Mouse (Mus musculus) G1E-ER4 (cell line): ENCODE results near the gene Grik4. TPM values are rescaled to one million over a fixed set of nuclear protein-coding genes. Genes with fewer than 3 reads are reported as not detected.

Source experiments
- GATA1 ChIP-seq: IDR thresholded peaks from one replicate; pipeline ENCODE4 v1.8.0; 2012; ENCODE audit warnings: low read length, inconsistent platforms
- polyA plus RNA-seq: library from polyadenylated mRNA; stranded (reverse); fragments of >175 nt; gene quantifications from 2 replicates; pipeline ENCODE4 v1.2.3, GENCODE M21; 2012

The Grik4 gene
- polyA plus RNA-seq, 1 experiment: not detected

GRCm38 (mm10) chr9:42848061-42848460 lies 96.2 kb downstream of the Grik4 start:
- TF ChIP-seq GATA1: no peak

DNA sequence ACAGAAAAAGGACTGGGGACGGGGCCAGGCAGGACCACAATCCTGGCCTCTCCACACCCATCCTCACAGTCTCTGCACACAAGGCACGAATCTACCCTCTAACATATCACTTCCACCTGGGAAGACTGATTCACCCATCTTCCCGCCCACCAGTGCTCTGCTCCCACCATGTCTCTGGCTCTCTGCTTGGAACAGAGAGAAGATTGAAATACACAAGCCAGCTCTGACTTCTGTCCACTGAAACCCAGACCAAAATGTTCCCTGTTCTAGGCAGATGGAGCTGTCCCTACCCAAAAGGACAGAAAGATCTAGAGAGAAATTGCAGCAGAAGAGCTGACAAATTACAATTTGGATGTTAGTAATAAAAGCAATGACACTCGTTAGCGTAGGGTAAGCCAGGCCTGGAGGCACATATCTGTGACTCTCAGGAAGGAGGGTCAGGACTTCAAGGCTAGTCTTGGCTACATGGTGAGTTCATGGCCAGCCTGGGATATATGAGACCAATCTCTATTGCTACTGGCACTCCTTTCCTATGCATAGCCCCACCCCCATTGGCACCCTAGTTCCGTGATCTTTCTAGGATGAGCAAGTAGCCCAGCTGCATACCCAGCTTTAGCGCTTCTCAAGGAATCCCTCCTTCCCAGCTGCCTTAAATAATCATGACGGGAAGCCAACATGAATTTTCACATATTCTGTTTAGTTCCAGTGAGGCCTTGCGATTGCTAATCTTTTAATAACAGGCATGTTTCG lies 97.4 kb downstream of the Grik4 start:
- no peak for TF ChIP-seq GATA1

DNA sequence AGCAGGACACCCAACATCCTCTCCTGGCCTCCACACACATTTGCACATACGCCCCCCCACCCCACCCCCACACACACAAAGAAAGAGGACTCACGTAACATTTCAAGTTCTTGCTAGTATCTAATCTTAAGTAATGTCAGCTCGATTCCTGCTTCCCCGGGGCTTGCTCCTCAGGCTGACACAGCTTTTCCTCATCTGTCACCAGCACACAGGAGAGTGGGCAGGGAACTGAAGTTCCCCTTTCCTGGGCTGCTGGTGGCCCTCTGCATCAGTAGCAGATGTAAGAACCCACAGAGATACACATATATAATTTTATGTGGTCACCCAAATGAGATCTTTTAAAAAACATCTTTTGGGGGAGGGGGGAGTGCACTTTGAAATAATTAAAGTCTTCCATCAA lies 98.2 kb downstream of the Grik4 start:
- TF ChIP-seq GATA1: no peak

- TF ChIP-seq GATA1: no peak
These were observed 100.0 kb downstream of the Grik4 start for GRCm38 (mm10) chr9:42844301-42844700.

GRCm38 (mm10) chr9:42838299-42838698 lies 106.0 kb downstream of the Grik4 start:
- TF ChIP-seq GATA1: no peak

DNA sequence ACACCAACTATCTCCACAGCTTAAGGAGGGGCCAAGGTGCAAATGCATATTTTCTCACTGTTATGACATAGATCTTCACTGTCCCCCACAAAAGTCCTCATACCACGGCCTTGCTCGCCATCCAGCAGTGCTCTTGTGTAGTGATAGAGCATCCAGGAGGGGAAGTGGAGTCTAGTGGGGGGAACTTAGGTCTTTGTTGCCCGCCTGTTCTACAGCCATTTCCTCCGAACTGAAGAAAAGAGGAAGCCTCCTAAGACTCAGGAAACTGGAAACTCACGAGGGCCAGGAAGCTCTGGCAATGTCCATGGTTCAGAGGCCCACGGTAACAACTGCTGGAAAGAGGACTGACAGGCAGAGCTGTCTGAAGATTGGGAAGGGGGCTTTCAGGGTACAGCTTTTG lies 106.8 kb downstream of the Grik4 start:
- TF ChIP-seq GATA1: no peak

DNA sequence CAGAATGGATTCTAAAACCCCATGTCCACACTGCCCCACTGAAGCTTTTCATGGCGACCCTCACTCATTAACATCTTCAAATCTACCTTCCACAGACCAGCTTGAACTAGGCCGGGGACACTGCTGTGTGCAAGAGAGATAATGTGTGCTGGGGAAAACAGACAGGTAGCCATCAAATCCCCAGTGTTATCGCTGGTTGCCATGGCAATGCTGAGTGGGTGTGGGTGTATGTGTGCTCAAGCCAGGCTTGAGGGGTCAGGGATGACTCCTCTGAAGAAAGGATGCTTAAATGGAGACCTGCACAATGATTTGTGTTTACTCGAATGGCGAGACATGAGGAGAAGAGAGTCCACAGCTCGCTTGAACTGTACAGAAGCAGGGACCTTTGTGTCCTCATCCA lies 112.7 kb downstream of the Grik4 start:
- no peak for TF ChIP-seq GATA1

- TF ChIP-seq GATA1: no peak
These were observed 125.0 kb downstream of the Grik4 start for GRCm38 (mm10) chr9:42819247-42819646.

DNA sequence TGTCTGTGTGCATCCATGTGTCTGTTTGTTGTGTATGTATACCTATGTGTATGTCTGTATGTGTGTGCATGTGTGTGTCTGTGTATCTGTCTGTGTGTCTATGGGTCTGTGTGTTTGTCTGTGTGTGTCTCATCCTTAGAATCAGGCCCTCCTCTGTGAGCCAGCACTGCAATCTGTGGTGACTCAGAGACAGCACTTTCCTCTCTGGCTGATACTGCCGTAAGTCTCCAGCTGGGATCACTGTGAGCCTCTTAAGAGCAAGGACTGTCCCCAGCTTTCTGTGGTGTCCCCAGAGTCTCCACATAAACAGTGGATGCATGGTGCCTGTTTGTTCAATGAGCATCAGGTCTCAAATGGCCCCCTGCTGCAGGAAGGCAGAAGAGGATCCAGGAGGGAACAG lies 127.5 kb downstream of the Grik4 start:
- TF ChIP-seq GATA1: no peak

- no peak for TF ChIP-seq GATA1
These were observed 135.1 kb downstream of the Grik4 start for GRCm38 (mm10) chr9:42809146-42809545.

GRCm38 (mm10) chr9:42808394-42808793 lies 135.9 kb downstream of the Grik4 start:
- no peak for TF ChIP-seq GATA1

DNA sequence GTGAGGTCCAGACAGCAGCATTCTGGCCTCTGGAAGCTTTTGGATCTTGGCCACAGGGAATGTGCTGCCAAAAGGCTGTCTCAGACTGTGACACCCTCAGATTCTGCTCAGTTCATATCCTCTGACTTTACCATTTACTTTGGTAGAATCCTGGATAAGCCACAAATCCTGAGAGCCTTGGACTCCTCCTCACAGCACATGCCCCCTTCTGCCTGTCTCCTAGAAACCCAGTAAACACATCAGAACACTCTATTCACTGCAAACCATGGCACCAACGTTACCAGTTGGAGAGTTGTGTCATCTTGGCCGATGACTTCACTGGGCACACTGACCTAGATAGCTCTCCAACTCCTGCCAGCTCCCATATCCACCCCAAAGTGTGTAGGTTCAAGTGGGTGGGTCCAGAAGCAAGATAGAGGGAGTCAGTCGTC lies 141.2 kb downstream of the Grik4 start:
- no peak for TF ChIP-seq GATA1

DNA sequence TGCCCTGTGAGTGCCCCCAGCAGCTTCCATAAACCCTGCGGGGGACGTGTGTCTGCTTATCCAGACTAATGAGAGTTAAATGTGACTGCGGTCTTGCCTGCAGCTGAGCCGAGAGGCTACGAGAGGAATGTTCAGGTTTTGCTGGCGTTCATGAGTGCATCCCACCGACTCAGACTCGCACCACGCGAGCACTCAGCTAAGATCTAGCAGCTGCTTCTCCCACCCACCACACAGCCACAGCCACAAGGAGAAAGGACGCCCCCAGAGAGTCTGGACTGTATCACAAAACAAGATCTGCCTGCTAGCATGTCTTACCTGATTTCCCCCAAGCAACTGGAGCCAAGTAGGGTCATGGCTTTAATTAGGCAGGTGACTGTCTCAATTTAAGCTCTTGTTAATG lies 142.4 kb downstream of the Grik4 start:
- TF ChIP-seq GATA1: no peak

GRCm38 (mm10) chr9:42800138-42800537 lies 144.2 kb downstream of the Grik4 start:
- TF ChIP-seq GATA1: no peak

DNA sequence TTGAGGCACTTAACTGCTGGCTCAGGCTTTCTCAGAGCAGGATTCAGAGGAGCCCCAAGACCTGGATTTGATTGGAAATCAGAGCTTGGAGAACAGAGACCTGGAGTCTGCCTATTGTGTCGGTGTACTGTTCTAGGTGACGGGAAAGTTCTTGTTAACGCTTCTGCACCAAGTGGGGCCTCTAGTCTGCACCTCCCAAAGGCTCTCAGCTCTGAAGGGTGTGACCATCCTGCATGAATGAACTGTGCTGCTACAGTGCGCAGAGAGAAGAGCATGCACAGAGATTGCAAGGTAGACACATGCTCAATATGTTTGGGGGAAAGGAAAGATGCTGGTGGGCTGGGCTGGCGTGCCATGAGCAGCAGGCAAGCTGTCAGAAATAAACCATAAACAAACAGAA lies 144.6 kb downstream of the Grik4 start:
- TF ChIP-seq GATA1: no peak

GRCm38 (mm10) chr9:42799242-42799641 lies 145.1 kb downstream of the Grik4 start:
- TF ChIP-seq GATA1: no peak

GRCm38 (mm10) chr9:42798280-42798679 lies 146.0 kb downstream of the Grik4 start:
- TF ChIP-seq GATA1: no peak

DNA sequence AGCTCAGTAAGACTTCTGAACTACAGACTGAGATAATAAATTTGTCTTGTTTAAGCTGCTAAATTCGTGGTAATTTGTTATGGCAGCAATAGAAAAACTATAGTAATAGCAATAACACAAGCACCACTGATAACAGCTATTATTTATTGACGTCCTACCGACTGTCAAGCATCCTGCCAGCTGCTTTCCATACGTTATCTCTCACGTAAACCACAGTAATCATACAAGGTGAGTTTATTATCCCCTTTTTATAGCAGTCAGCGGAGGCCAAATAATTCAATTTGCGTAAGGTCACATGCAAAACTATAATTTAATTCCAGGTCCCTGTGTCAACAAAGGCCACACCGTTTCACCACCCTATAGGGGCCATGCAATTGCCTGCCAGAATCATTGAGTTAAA lies 147.0 kb downstream of the Grik4 start:
- TF ChIP-seq GATA1: no peak

- no peak for TF ChIP-seq GATA1
These were observed 148.4 kb downstream of the Grik4 start for GRCm38 (mm10) chr9:42795881-42796280.
